Mouse (Mus musculus) left cerebral cortex, adult 2 months (tissue): ENCODE data around the gene Thbs3. TPM values are rescaled to one million over a fixed set of nuclear protein-coding genes. Genes with fewer than 3 reads are reported as not detected.

ENCODE experiments used
- DNase-seq, 2 experiments: peaks; one replicate each; pipeline ENCODE4 v3.0.0; 2021 to 2022; ENCODE audit warnings: low spot score in 2 of 2, mixed read lengths in 1 of 2; ENCODE audit errors: extremely low spot score in 1 of 2
- H3K27ac ChIP-seq: fragments of 200-600 bp; 2 replicates; pipeline ENCODE4 v1.8.1; 2022
- H3K4me3 ChIP-seq: fragments of 200-600 bp; 2 replicates; pipeline ENCODE4 v1.8.1; 2022
- CTCF ChIP-seq: fragments of 200-600 bp; IDR thresholded peaks from 2 replicates; pipeline ENCODE4 v1.8.1; 2022; ENCODE audit warnings: antibody characterized with exemption, mild to moderate bottlenecking, moderate library complexity
- intact Hi-C: fragments of 180-260 bp; cut with DNase I; formaldehyde crosslinking; loops from one replicate; pipeline ENCODE4 v1.15.1; 2025
- total RNA-seq, 2 experiments: library from RNA; stranded (reverse); gene quantifications; 2 replicates each; pipeline ENCODE4 v1.2.3; 2021

Thbs3 gene
- total RNA-seq, 2 experiments from 2014 or later = 21.2 to 21.9 TPM

- peak within 1 kb of the TSS; percentile 96 for H3K27ac ChIP-seq
- TF ChIP-seq CTCF = no peak
- intact Hi-C loops = loop anchor here (1.0 kb wide), 2 partner anchors 37 to 49 kb away; no protein-coding TSS in a partner anchor
- peak; percentile 66 to 76 for DNase-seq
- peak within 1 kb of the TSS; percentile 58 for H3K4me3 ChIP-seq
Measured at GRCm38 (mm10) chr3:89245688-89246171, 30.8 kb downstream of the Thbs3 start, which contains the start of gene Krtcap2. Gene Krtcap2, plus strand, starts transcription at chr3:89245966.

- Histone ChIP-seq H3K27ac (peak within 1 kb of the TSS; percentile 96), H3K4me3 (peak within 1 kb of the TSS; percentile 58)
- intact Hi-C loops = loop anchor here (1.0 kb wide), 1 partner anchor 36 kb away; no protein-coding TSS in a partner anchor
- DNase-seq = peak; percentile 87 to 88
- peak; percentile 98 for TF ChIP-seq CTCF
Measured at GRCm38 (mm10) chr3:89246261-89247100, 31.5 kb downstream of the Thbs3 start, which contains the start of gene Trim46. Gene Trim46, minus strand, starts transcription at chr3:89246309.

- Histone ChIP-seq H3K4me3 (no peak overlapping the region), H3K27ac (no peak overlapping the region)
- no peak for DNase-seq
- no peak for TF ChIP-seq CTCF
- intact Hi-C loops = no loop called here
Measured at GRCm38 (mm10) chr3:89247466-89247865, 32.5 kb downstream of the Thbs3 start.

GRCm38 (mm10) chr3:89250435-89251040, 35.6 kb downstream of the Thbs3 start:
- intact Hi-C loops = loop anchor here (1.0 to 2.0 kb wide), 2 partner anchors 32 to 58 kb away; no protein-coding TSS in a partner anchor
- H3K4me3 ChIP-seq = no peak overlapping the region
- peak in 1 of 2 experiments; percentile 47 for DNase-seq
- H3K27ac ChIP-seq = peak overlapping the region; percentile 1; the same call in 1 of the 2 replicates
- TF ChIP-seq CTCF = peak; percentile 74

- DNase-seq = no peak
- no peak overlapping the region for H3K4me3 ChIP-seq
- TF ChIP-seq CTCF = no peak
- peak overlapping the region; percentile 40 for H3K27ac ChIP-seq
- intact Hi-C loops = loop anchor here (2.0 kb wide), 1 partner anchor 57 kb away; no protein-coding TSS in a partner anchor
Measured at GRCm38 (mm10) chr3:89251365-89251895, 36.5 kb downstream of the Thbs3 start.

- Histone ChIP-seq H3K4me3 (no peak overlapping the region), H3K27ac (no peak overlapping the region)
- DNase-seq = no peak
- intact Hi-C loops = no loop called here
- no peak for TF ChIP-seq CTCF
Measured at GRCm38 (mm10) chr3:89254994-89255393, 40.0 kb downstream of the Thbs3 start.

DNA sequence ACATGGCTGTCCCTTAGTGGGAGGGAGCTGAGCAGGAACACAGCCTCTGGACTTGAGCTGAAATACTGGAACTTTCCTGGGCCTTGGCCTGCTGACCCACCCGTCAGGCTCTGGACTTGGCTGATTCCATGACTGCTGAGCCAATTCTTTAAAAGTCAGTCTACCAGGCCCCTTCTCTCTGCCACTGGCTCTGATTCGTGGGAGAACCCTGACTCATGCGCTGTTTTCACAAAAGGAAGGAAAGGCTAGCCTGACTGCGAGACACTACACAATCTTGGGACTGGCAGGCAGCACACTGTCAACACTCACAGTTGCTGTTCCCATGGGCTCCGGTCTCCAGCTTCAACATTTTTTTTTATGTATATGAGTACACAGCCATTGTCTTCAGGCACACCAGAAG, 41.2 kb downstream of the Thbs3 start:
- no peak for DNase-seq
- intact Hi-C loops = no loop called here
- Histone ChIP-seq H3K4me3 (no peak overlapping the region), H3K27ac (no peak overlapping the region)
- no peak for TF ChIP-seq CTCF

- no peak for DNase-seq
- H3K4me3 ChIP-seq = no peak within 1 kb of the TSS
- TF ChIP-seq CTCF = no peak
- intact Hi-C loops = no loop called here
- H3K27ac ChIP-seq = no peak within 1 kb of the TSS
Measured at GRCm38 (mm10) chr3:89259076-89259475, 44.1 kb downstream of the Thbs3 start, which contains the start of gene Dpm3. Gene Dpm3, plus strand, starts transcription at chr3:89259358.

DNA sequence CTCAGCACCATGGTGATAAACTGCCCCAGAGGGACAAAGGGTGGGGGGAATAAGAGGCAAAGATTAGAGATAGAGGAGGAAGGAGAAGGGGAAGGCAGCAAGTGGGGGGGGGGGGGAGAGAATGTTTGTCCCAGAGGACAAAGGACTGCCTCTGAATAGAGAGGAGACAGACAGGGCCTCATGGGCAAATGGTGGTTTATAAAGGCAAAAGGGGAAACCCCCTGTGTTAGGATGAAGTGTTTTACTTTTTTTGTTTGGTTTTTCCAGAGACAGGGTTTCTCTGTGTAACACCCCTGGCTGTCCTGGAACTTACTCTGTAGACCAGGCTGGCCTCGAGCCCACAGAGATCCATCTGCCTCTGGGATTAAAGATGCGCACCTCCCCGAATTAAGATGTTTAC, 45.2 kb downstream of the Thbs3 start:
- intact Hi-C loops = no loop called here
- no peak for DNase-seq
- no peak overlapping the region for H3K27ac ChIP-seq
- H3K4me3 ChIP-seq = no peak overlapping the region
- TF ChIP-seq CTCF = no peak

GRCm38 (mm10) chr3:89262417-89262816, 47.4 kb downstream of the Thbs3 start:
- H3K4me3 ChIP-seq = no peak overlapping the region
- peak overlapping the region; percentile 70; the same call in 1 of the 2 replicates for H3K27ac ChIP-seq
- intact Hi-C loops = no loop called here
- no peak for TF ChIP-seq CTCF
- no peak for DNase-seq

DNA sequence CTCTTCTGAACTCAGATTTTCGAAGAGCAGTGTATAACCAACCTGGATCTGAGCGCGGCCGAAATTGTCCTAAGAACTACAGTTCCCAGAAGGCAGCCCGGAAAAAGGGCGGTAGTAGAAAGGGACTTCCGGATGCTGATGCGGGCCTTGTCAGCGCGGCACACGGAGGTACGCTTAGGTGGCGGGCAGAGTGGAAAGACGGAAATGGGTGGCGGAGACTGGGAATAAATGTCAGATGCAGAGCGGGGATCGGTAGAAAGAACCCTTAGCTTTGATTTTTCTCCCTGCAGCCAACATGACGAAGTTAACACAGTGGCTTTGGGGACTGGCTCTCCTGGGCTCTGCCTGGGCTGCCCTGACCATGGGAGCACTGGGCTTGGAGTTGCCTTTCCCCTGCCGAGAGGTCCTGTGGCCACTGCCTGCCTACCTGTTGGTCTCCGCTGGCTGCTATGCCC, 51.5 kb downstream of the Thbs3 start:
- Histone ChIP-seq H3K27ac (peak overlapping the region; percentile 93), H3K4me3 (peak overlapping the region; percentile 76)
- TF ChIP-seq CTCF = no peak
- DNase-seq = peak; percentile 77 to 78
- intact Hi-C loops = no loop called here
